Mouse (Mus musculus) bone marrow, adult 2 months (tissue): Measurements from ENCODE around the gene Sars.

ENCODE experiments used
- CTCF ChIP-seq: fragments of 200-500 bp; IDR thresholded peaks from 2 replicates; pipeline ENCODE4 v1.5.1; 2011; ENCODE audit warnings: low read length, control low read depth; ENCODE audit not compliant: control insufficient read depth, insufficient read depth
- POLR2A ChIP-seq: fragments of 200-500 bp; IDR thresholded peaks from 2 replicates; pipeline ENCODE4 v1.6.1; 2011; ENCODE audit warnings: low read depth, mild to moderate bottlenecking, control low read depth, low read length, borderline replicate concordance; ENCODE audit not compliant: control insufficient read depth

DNA sequence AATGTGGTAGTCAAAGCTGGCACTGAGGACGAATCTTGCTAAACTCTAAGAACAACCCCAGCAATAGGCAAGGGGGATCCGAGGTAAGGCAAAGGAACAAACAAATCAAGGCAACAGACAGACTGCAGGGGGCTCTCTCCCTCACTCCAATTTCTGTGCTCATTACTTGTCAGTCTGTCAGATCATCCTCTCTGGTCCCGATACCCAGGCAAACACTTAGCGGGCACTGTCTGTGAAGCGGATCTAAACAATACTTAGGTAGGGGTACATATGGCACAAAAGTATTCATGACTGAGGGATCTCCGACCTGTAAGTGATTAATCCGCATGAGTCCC, 8.7 kb downstream of the Sars start:
- TF ChIP-seq CTCF (no peak), POLR2A (no peak)
